Mouse (Mus musculus) mouse embryonic stem cell (cell line): ENCODE results near the gene Parva.

ENCODE experiments used
- in situ Hi-C, 2 experiments: fragments of 300-500 bp; cut with MboI; formaldehyde crosslinking; loops; 1 replicate in 1 of 2; 3 replicates in 1 of 2; pipeline ENCODE4 v1.14.3; 2019 to 2020; ENCODE audit warnings: low sequenced_read_pairs in 2 of 2, low pct_unique_long_range_greater_than_20kb in 1 of 2, mixed read lengths in 1 of 2; ENCODE audit not compliant: unreplicated experiment in 1 of 2

The Parva gene

GRCm38 (mm10) chr7:112535408-112535921 is 108.2 kb downstream of the Parva start:
- in situ Hi-C loops: no loop called here

- in situ Hi-C loops: no loop called here
Observed at GRCm38 (mm10) chr7:112549136-112549535, 121.8 kb downstream of the Parva start.

GRCm38 (mm10) chr7:112561504-112561903 is 134.2 kb downstream of the Parva start:
- in situ Hi-C loops: no loop called here

- in situ Hi-C loops: no loop called here
Observed at GRCm38 (mm10) chr7:112567004-112567403, 139.7 kb downstream of the Parva start.

GRCm38 (mm10) chr7:112568961-112569360 is 141.7 kb downstream of the Parva start:
- in situ Hi-C loops: no loop called here

GRCm38 (mm10) chr7:112581621-112582020 is 154.3 kb downstream of the Parva start:
- in situ Hi-C loops: loop anchor here in 1 of 2 experiments (25.0 kb wide), 1 partner anchor 194 kb away; no protein-coding TSS in a partner anchor

- in situ Hi-C loops: loop anchor here in 1 of 2 experiments (25.0 kb wide), 1 partner anchor 196 kb away; no protein-coding TSS in a partner anchor
Observed at GRCm38 (mm10) chr7:112582882-112583405, 155.6 kb downstream of the Parva start.

- in situ Hi-C loops: loop anchor here in 1 of 2 experiments (25.0 kb wide), 1 partner anchor 200 kb away; no protein-coding TSS in a partner anchor
Observed at GRCm38 (mm10) chr7:112587449-112587848, 160.1 kb downstream of the Parva start.

GRCm38 (mm10) chr7:112589530-112589929 is 162.2 kb downstream of the Parva start:
- in situ Hi-C loops: loop anchor here in 1 of 2 experiments (25.0 kb wide), 1 partner anchor 202 kb away; no protein-coding TSS in a partner anchor

GRCm38 (mm10) chr7:112593586-112593985 is 166.3 kb downstream of the Parva start:
- in situ Hi-C loops: loop anchor here in 1 of 2 experiments (25.0 kb wide), 1 partner anchor 206 kb away; no protein-coding TSS in a partner anchor

- in situ Hi-C loops: loop anchor here in 1 of 2 experiments (25.0 kb wide), 1 partner anchor 208 kb away; no protein-coding TSS in a partner anchor
Observed at GRCm38 (mm10) chr7:112595226-112595850, 168.0 kb downstream of the Parva start.

GRCm38 (mm10) chr7:112599650-112600049 is 172.3 kb downstream of the Parva start:
- in situ Hi-C loops: loop anchor here in 1 of 2 experiments (25.0 kb wide), 1 partner anchor 212 kb away; no protein-coding TSS in a partner anchor

- in situ Hi-C loops: no loop called here
Observed at GRCm38 (mm10) chr7:112600163-112600562, 172.9 kb downstream of the Parva start.

GRCm38 (mm10) chr7:112602966-112603365 is 175.7 kb downstream of the Parva start:
- in situ Hi-C loops: no loop called here

GRCm38 (mm10) chr7:112603496-112604170 is 176.3 kb downstream of the Parva start:
- in situ Hi-C loops: no loop called here

GRCm38 (mm10) chr7:112604209-112604608 is 176.9 kb downstream of the Parva start:
- in situ Hi-C loops: no loop called here

GRCm38 (mm10) chr7:112614046-112614790 is 186.9 kb downstream of the Parva start:
- in situ Hi-C loops: no loop called here
